Mouse (Mus musculus) common myeloid progenitor, adult 5-6 weeks (primary cell): ENCODE measurements around the gene Trpm4. TPM values are rescaled to one million over a fixed set of nuclear protein-coding genes. Genes with fewer than 3 reads are reported as not detected.

Experiments
- ATAC-seq: replicated peaks from 2 replicates; pipeline ENCODE4 v1.8.0; 2016; ENCODE audit warnings: low read depth, mild to moderate bottlenecking, moderate TSS enrichment, inconsistent platforms; ENCODE audit not compliant: poor library complexity, severe bottlenecking
- total RNA-seq: library from RNA; stranded (forward); fragments of 200-1000, 187-1606 nt; gene quantifications from 2 replicates; pipeline ENCODE4 v1.2.3, GENCODE M21; 2017

Trpm4 gene
- total RNA-seq, 1 experiment from 2014 or later, result 3.4 TPM

- ATAC-seq, result no peak
Observed at GRCm38 (mm10) chr7:45316536-45316935, 17.0 kb downstream of the Trpm4 start.

GRCm38 (mm10) chr7:45315182-45315701 is 18.3 kb downstream of the Trpm4 start:
- ATAC-seq, result no peak

- no peak for ATAC-seq
Observed at GRCm38 (mm10) chr7:45313495-45313894, 20.1 kb downstream of the Trpm4 start.

GRCm38 (mm10) chr7:45312686-45313453 is 20.7 kb downstream of the Trpm4 start:
- ATAC-seq, result no peak

- ATAC-seq, result no peak
Observed at GRCm38 (mm10) chr7:45312023-45312422, 21.6 kb downstream of the Trpm4 start.

GRCm38 (mm10) chr7:45309455-45309854 is 24.1 kb downstream of the Trpm4 start:
- peak; percentile 53 for ATAC-seq

- ATAC-seq, result peak; percentile 56
Observed at GRCm38 (mm10) chr7:45308551-45309240, 24.9 kb downstream of the Trpm4 start.

GRCm38 (mm10) chr7:45305275-45305674 is 28.3 kb downstream of the Trpm4 start:
- ATAC-seq, result peak; percentile 59

GRCm38 (mm10) chr7:45304869-45305268 is 28.7 kb downstream of the Trpm4 start:
- ATAC-seq, result no peak

- no peak for ATAC-seq
Observed at GRCm38 (mm10) chr7:45302626-45303025, 31.0 kb downstream of the Trpm4 start.

GRCm38 (mm10) chr7:45300270-45300669 is 33.3 kb downstream of the Trpm4 start:
- peak; percentile 45; the same call in 1 of the 2 replicates for ATAC-seq

GRCm38 (mm10) chr7:45299752-45300151 is 33.8 kb downstream of the Trpm4 start:
- ATAC-seq, result peak; percentile 100

GRCm38 (mm10) chr7:45297563-45297962 is 36.0 kb downstream of the Trpm4 start:
- no peak for ATAC-seq

GRCm38 (mm10) chr7:45296626-45297025 is 37.0 kb downstream of the Trpm4 start:
- no peak for ATAC-seq

GRCm38 (mm10) chr7:45286486-45286885 is 47.1 kb downstream of the Trpm4 start:
- ATAC-seq, result no peak

- ATAC-seq, result peak; percentile 81
Observed at GRCm38 (mm10) chr7:45277136-45277760, 56.3 kb downstream of the Trpm4 start, which contains the start of gene Slc6a21. Gene Slc6a21, plus strand, starts transcription at chr7:45277513.

- ATAC-seq, result no peak
Observed at GRCm38 (mm10) chr7:45273672-45274071, 59.9 kb downstream of the Trpm4 start.

GRCm38 (mm10) chr7:45272786-45273412 is 60.7 kb downstream of the Trpm4 start:
- no peak for ATAC-seq

- ATAC-seq, result no peak
Observed at GRCm38 (mm10) chr7:45265518-45265917, 68.1 kb downstream of the Trpm4 start.

GRCm38 (mm10) chr7:45264348-45264747 is 69.2 kb downstream of the Trpm4 start:
- ATAC-seq, result no peak
